Mouse (Mus musculus): ENCODE results near the gene Limch1.

The Limch1 gene

DNA sequence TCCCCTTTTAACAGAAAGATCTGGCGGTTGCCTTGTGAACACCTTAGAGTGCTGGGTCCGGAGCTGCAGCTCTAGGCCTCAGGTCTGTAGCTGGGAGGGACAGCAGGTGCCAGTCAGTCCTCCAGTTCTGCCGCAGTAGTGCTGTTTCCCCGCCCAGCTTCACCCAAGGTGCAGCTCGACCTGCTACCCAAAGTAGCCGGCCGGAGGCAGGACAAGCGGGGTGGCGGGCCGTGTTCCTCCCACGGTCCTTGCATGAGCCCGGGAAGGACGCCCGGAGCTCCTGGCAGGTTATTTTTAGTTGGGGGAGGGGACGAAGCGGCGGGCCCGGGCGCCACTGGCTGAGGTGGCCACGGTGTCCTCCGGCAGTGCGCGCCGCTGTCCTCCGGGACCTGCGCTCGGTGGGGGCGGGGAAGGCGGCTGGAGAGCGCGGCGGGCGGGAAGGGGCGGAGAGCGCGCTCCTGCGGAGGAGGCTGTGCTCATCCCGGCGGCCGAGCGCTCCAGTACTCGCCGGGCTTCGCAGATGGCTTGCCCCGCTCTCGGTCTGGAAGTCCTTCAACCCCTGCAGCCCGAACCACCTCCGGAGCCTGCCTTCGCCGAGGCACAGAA lies at the start of gene Limch1:
Gene Limch1, plus strand, starts transcription at position 438 of the 606 bp plus-strand sequence.
- peak; percentile 88 for DNase-seq

- peak; percentile 69 for DNase-seq
Measured at GRCm38 (mm10) chr5:66697119-66697518, 48.5 kb upstream of the Limch1 start.

DNA sequence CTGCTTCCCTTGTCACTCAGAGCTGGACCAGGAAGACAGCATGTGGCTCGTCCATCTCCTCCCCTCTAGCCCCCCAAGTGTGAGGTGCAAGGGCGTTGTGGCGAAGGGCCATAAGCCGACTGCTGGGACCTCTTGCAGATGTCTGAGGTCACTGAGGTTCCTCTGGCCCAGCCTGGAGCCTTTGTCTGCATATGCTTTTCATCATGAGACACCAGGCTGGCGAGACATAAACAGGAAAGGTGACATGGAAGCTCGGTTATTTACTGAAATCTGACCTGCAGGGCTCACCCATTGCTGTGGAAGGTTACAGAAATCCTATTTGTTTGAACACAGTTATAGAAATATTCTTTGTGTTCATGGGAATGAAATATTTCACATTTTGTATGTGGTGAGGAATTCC lies 45.7 kb upstream of the Limch1 start:
- DNase-seq: no peak

GRCm38 (mm10) chr5:66701951-66702350 lies 43.7 kb upstream of the Limch1 start:
- no peak for DNase-seq

- DNase-seq: no peak
Measured at GRCm38 (mm10) chr5:66703317-66704004, 42.2 kb upstream of the Limch1 start.

DNA sequence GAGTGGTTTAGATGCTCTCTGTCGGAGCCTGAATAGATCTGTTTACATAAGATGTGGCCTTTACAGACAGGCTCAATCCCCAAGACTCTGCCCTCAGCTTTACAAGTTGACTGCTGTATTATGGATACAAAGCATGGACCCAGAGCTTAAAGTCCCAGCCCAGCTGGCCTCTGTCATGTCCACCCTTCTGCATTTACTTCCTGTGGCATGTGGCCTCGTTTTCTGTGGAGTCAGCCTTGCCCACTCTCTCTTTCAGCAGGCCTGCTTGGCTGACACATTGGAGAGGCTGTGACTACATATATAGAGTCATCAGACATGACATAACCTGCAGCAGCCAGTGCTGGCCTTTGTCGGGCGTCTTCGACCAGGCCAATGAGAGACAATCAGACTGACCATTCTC lies 37.8 kb upstream of the Limch1 start:
- no peak for DNase-seq

- peak; percentile 33 for DNase-seq
Measured at GRCm38 (mm10) chr5:66710445-66711019, 35.1 kb upstream of the Limch1 start.

GRCm38 (mm10) chr5:66712801-66713200 lies 32.8 kb upstream of the Limch1 start:
- DNase-seq: no peak

GRCm38 (mm10) chr5:66715498-66715931 lies 30.1 kb upstream of the Limch1 start:
- DNase-seq: peak; percentile 16

- DNase-seq: no peak
Measured at GRCm38 (mm10) chr5:66717931-66718330, 27.7 kb upstream of the Limch1 start.

- no peak for DNase-seq
Measured at GRCm38 (mm10) chr5:66718413-66718812, 27.2 kb upstream of the Limch1 start.

DNA sequence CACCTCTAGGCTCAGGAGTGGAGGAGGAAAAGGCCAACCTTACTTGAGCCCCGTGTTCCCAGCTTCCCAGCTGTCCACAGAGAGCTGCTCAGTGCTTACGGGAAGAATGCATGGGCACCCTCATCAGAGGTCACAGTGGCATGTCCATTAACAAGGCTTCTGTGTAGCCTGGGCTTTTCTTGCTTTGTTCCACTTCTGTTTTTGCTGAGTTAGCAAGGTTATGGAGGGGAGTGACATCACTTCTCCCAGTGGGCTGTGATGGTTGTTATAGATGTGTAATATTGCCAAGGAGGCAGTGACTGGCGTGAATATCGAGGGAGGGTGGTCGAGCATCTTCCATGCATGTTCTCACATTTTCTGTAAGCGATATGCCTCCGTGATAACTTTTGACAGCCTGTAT lies 26.7 kb upstream of the Limch1 start:
- no peak for DNase-seq

DNA sequence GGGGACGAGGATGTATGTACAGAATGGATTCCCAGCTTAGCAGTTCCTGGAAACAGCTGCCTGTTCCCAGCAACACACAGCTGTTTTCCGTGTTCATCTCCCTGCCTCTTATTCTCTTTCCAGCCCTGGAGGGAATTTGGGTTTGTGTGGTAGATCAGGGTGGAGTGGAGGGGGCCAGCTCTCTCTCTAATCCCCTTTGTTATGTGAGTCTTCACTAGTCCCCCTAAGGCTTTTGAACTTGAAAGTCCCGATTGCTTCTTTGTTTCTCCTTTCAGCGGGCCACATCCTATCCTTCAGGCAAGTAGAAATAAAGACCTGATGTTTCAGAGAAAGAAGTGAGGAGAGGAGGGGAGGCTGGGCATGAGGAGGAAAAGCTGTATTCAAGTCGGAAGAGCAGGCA lies 24.7 kb upstream of the Limch1 start:
- DNase-seq: no peak

- no peak for DNase-seq
Measured at GRCm38 (mm10) chr5:66722586-66722985, 23.0 kb upstream of the Limch1 start.

GRCm38 (mm10) chr5:66723037-66723436 lies 22.6 kb upstream of the Limch1 start:
- DNase-seq: no peak

- no peak for DNase-seq
Measured at GRCm38 (mm10) chr5:66723626-66724025, 22.0 kb upstream of the Limch1 start.

DNA sequence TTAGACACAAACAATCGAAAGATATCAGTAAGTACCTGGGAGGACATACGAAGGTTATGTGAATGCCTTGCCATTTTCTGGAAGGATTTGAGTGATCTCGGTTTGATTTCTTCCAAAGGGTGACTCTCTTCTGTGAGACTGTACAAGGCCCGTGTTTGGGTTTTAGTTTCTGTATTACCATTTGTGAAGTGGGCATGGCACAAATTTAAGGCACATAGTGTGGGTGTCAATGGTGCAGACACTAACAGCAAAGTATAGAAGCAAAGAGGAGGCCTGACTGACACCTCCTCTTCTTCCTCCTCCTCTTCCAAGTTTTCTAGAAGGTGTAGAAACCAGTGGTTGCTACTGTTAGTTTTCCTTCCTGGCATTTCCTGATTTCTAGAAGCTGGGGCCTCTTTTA lies 16.3 kb upstream of the Limch1 start:
- DNase-seq: no peak

GRCm38 (mm10) chr5:66730621-66731301 lies 14.9 kb upstream of the Limch1 start:
- peak; percentile 70 for DNase-seq

DNA sequence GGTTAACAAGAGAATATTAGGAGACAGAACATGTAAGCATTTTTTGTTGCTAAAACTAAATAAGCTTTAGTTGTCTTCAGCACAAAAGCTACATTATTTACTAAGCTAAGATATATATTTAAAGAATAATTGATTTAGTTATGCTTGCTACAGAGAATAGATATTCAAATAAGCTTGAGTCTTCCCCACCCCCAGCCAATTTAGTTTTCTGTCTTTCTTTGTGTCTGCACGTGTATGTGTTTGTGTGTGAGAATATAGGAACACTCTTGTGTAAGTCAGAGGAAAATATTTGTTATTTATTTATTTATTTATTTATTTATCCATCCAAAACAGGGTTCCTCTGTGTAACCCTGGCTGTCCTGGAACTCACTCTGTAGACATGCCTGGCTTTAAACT lies 14.3 kb upstream of the Limch1 start:
- DNase-seq: no peak

- DNase-seq: no peak
Measured at GRCm38 (mm10) chr5:66733556-66733955, 12.1 kb upstream of the Limch1 start.

- no peak for DNase-seq
Measured at GRCm38 (mm10) chr5:66739376-66739775, 6.3 kb upstream of the Limch1 start.

GRCm38 (mm10) chr5:66745996-66746681 lies 512 bp downstream of the Limch1 start:
- peak; percentile 42 for DNase-seq

DNA sequence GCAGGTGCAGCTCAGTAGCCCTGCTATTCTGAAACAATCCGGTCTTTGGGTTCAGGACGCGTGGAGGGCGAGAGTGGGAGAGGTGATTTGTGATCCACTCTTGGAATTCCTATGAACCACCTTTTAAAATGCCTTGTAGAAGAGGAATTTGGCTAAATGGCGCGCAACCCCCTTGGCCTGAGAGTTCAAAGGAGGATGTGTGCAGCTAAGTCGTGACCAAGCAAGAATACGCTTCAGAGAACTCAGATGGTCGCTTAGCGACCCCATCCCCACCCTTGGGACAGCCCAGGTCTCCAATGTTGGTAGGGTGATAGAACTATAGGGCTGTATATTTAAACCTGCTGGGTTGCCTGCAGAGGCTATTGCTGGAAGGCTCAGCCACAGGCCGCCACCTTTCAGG lies 1.1 kb downstream of the Limch1 start:
- DNase-seq: no peak

All from kidney, postnatal 14 days (tissue).